Mouse (Mus musculus): ENCODE results near the gene 1700025G04Rik. TPM values are rescaled to one million over a fixed set of nuclear protein-coding genes. Genes with fewer than 3 reads are reported as not detected.
A peak's percentile ranks its signal among the peaks of the same experiment; 100 is the strongest.

1700025G04Rik gene
- polyA plus RNA-seq, 1 experiment from 2014 or later, result 29.1 TPM

GRCm38 (mm10) chr1:151943681-151944237 lies 146.2 kb downstream of the 1700025G04Rik start:
- ATAC-seq (ENCODE audit: low read depth), result peak; percentile 49; the same call in 1 of the 2 replicates
- 25% methylated on average over 8 of the region's 8 CpGs for WGBS
- Histone ChIP-seq H3K4me3 (ENCODE audit: low read depth, low read length) (no peak overlapping the region), H3K9ac (replicated peaks; ENCODE audit: low read depth, low read length) (no peak overlapping the region), H3K4me2 (ENCODE audit: low read depth, low read length) (no peak overlapping the region), H3K4me1 (ENCODE audit: control insufficient read depth, insufficient read depth, low read length) (peaks cover 30% of the 10 kb centered on the region), H3K27me3 (ENCODE audit: control insufficient read depth, insufficient read depth, low read length) (no peaks in the 10 kb centered on the region), H3K27ac (ENCODE audit: low read depth, low read length) (peak overlapping the region; percentile 75), H3K36me3 (ENCODE audit: control insufficient read depth, insufficient read depth, low read length) (no peaks in the 10 kb centered on the region), H3K9me3 (ENCODE audit: control insufficient read depth, low read length) (no peaks in the 10 kb centered on the region)

DNA sequence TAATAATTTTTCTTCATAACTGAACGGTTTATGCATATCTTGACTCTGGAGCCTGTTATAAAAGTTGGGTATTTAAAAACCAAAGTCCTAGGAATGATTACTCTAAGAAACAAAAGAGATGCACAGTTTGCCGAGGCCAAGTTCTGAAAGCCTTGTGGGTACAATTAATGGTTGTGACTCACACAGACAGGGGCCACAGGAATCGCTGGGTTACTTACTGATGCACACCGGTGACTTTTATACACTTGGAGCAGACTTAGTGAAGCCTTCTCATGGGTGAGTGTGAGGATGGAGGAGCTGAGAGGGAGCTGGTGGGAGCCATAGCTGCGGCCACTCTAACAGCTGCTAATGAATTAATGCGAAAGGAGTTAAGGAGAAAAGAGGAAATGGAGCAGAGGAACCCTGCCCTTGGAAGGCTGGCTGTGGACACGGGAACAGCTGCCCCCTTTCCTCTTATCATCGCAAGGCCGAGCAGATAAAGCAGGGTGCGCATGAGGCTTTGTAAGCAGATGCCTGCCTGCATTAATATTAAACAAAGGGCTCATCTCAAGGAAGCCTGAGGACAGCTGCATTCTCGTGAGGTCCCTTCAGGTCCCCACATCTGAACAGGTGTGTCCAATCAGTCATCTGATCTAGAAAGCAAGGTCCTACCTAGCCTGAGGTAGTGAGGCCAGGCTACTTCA lies 146.8 kb downstream of the 1700025G04Rik start:
- WGBS, result 36% methylated on average over 11 of the region's 11 CpGs
- no peak overlapping the region for H3K4me2 ChIP-seq (ENCODE audit: low read depth, low read length)
- H3K27ac ChIP-seq (ENCODE audit: low read depth, low read length), result peak overlapping the region; percentile 69; the same call in 1 of the 2 replicates
- no peak for ATAC-seq (ENCODE audit: low read depth)
- H3K9me3 ChIP-seq (ENCODE audit: control insufficient read depth, low read length), result no peaks in the 10 kb centered on the region
- H3K4me1 ChIP-seq (ENCODE audit: control insufficient read depth, insufficient read depth, low read length), result peaks cover 30% of the 10 kb centered on the region
- H3K36me3 ChIP-seq (ENCODE audit: control insufficient read depth, insufficient read depth, low read length), result no peaks in the 10 kb centered on the region
- H3K4me3 ChIP-seq (ENCODE audit: low read depth, low read length), result no peak overlapping the region
- no peak overlapping the region for H3K9ac ChIP-seq (replicated peaks; ENCODE audit: low read depth, low read length)
- no peaks in the 10 kb centered on the region for H3K27me3 ChIP-seq (ENCODE audit: control insufficient read depth, insufficient read depth, low read length)

DNA sequence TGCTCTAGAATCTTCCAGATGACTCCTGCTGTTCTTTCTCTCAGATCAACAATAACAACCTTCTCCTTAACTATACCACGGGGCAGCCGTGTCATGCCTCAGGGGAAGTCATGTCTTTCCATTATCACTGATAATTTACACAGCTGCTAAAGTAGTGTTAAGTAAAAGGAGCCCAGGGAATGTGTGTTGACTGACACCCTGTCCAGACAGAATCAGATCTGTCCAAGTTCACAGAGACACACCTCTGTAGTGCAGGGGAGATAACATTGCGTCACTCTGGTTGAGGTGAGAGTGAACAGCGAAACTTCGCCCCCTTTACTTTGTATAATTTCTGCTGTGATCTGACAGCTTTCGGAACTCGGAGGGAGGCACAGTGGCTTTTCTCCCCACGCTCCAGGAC lies 149.9 kb downstream of the 1700025G04Rik start:
- Histone ChIP-seq H3K27ac (ENCODE audit: low read depth, low read length) (no peak overlapping the region), H3K4me2 (ENCODE audit: low read depth, low read length) (no peak overlapping the region), H3K4me3 (ENCODE audit: low read depth, low read length) (no peak overlapping the region), H3K36me3 (ENCODE audit: control insufficient read depth, insufficient read depth, low read length) (no peaks in the 10 kb centered on the region), H3K9me3 (ENCODE audit: control insufficient read depth, low read length) (no peaks in the 10 kb centered on the region), H3K27me3 (ENCODE audit: control insufficient read depth, insufficient read depth, low read length) (no peaks in the 10 kb centered on the region), H3K4me1 (ENCODE audit: control insufficient read depth, insufficient read depth, low read length) (peaks cover 21% of the 10 kb centered on the region), H3K9ac (replicated peaks; ENCODE audit: low read depth, low read length) (no peak overlapping the region)
- WGBS, result 70% methylated on average over 8 of the region's 8 CpGs
- ATAC-seq (ENCODE audit: low read depth), result no peak

DNA sequence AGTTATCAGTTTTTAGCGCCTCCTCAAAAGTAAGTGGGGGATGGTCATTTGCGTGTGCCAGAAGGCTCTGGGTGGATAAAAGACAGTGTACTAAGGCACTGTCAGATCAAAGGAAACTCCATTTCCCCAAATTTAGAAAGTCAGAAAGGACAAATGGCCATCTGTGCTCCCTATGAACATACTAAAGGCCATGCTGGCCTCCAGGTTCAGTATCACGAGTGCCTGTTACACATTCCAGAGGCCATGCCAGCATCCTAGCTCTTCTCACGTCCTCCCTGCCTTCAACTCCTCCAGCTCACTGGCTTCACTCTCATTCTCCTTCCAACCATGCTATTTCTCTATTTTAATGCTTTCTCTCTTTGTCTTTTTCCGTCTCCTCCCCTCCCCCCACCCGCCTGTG lies 150.4 kb downstream of the 1700025G04Rik start:
- no peaks in the 10 kb centered on the region for H3K9me3 ChIP-seq (ENCODE audit: control insufficient read depth, low read length)
- WGBS, result 57% methylated on average over 6 of the region's 6 CpGs
- H3K4me1 ChIP-seq (ENCODE audit: control insufficient read depth, insufficient read depth, low read length), result peaks cover 16% of the 10 kb centered on the region
- no peak overlapping the region for H3K27ac ChIP-seq (ENCODE audit: low read depth, low read length)
- H3K36me3 ChIP-seq (ENCODE audit: control insufficient read depth, insufficient read depth, low read length), result no peaks in the 10 kb centered on the region
- no peak overlapping the region for H3K4me3 ChIP-seq (ENCODE audit: low read depth, low read length)
- H3K27me3 ChIP-seq (ENCODE audit: control insufficient read depth, insufficient read depth, low read length), result no peaks in the 10 kb centered on the region
- no peak overlapping the region for H3K4me2 ChIP-seq (ENCODE audit: low read depth, low read length)
- ATAC-seq (ENCODE audit: low read depth), result no peak
- H3K9ac ChIP-seq (replicated peaks; ENCODE audit: low read depth, low read length), result no peak overlapping the region

- no peak overlapping the region for H3K4me3 ChIP-seq (ENCODE audit: low read depth, low read length)
- WGBS, result 80% methylated on average over 6 of the region's 6 CpGs
- no peak overlapping the region for H3K27ac ChIP-seq (ENCODE audit: low read depth, low read length)
- H3K36me3 ChIP-seq (ENCODE audit: control insufficient read depth, insufficient read depth, low read length), result no peaks in the 10 kb centered on the region
- H3K9ac ChIP-seq (replicated peaks; ENCODE audit: low read depth, low read length), result no peak overlapping the region
- ATAC-seq (ENCODE audit: low read depth), result no peak
- H3K4me1 ChIP-seq (ENCODE audit: control insufficient read depth, insufficient read depth, low read length), result no peaks in the 10 kb centered on the region
- H3K4me2 ChIP-seq (ENCODE audit: low read depth, low read length), result no peak overlapping the region
- no peaks in the 10 kb centered on the region for H3K27me3 ChIP-seq (ENCODE audit: control insufficient read depth, insufficient read depth, low read length)
- no peaks in the 10 kb centered on the region for H3K9me3 ChIP-seq (ENCODE audit: control insufficient read depth, low read length)
Measured at GRCm38 (mm10) chr1:151933605-151934004, 156.3 kb downstream of the 1700025G04Rik start.

- Histone ChIP-seq H3K9ac (replicated peaks; ENCODE audit: low read depth, low read length) (no peak overlapping the region), H3K27me3 (ENCODE audit: control insufficient read depth, insufficient read depth, low read length) (no peaks in the 10 kb centered on the region), H3K27ac (ENCODE audit: low read depth, low read length) (peak overlapping the region; percentile 41; the same call in 1 of the 2 replicates), H3K4me3 (ENCODE audit: low read depth, low read length) (no peak overlapping the region), H3K36me3 (ENCODE audit: control insufficient read depth, insufficient read depth, low read length) (no peaks in the 10 kb centered on the region), H3K9me3 (ENCODE audit: control insufficient read depth, low read length) (no peaks in the 10 kb centered on the region), H3K4me1 (ENCODE audit: control insufficient read depth, insufficient read depth, low read length) (peaks cover 9% of the 10 kb centered on the region; the same call in 1 of the 2 replicates), H3K4me2 (ENCODE audit: low read depth, low read length) (no peak overlapping the region)
- WGBS, result 66% methylated on average over 8 of the region's 8 CpGs
- no peak for ATAC-seq (ENCODE audit: low read depth)
Measured at GRCm38 (mm10) chr1:151926826-151927225, 163.1 kb downstream of the 1700025G04Rik start.

- no peak overlapping the region for H3K9ac ChIP-seq (replicated peaks; ENCODE audit: low read depth, low read length)
- no peaks in the 10 kb centered on the region for H3K9me3 ChIP-seq (ENCODE audit: control insufficient read depth, low read length)
- H3K4me2 ChIP-seq (ENCODE audit: low read depth, low read length), result no peak overlapping the region
- 92% methylated on average over 4 of the region's 4 CpGs for WGBS
- ATAC-seq (ENCODE audit: low read depth), result no peak
- no peak overlapping the region for H3K4me3 ChIP-seq (ENCODE audit: low read depth, low read length)
- H3K4me1 ChIP-seq (ENCODE audit: control insufficient read depth, insufficient read depth, low read length), result peaks cover 9% of the 10 kb centered on the region; the same call in 1 of the 2 replicates
- no peaks in the 10 kb centered on the region for H3K36me3 ChIP-seq (ENCODE audit: control insufficient read depth, insufficient read depth, low read length)
- no peak overlapping the region; the same call in 1 of the 2 replicates for H3K27ac ChIP-seq (ENCODE audit: low read depth, low read length)
- no peaks in the 10 kb centered on the region for H3K27me3 ChIP-seq (ENCODE audit: control insufficient read depth, insufficient read depth, low read length)
Measured at GRCm38 (mm10) chr1:151926141-151926540, 163.8 kb downstream of the 1700025G04Rik start.

DNA sequence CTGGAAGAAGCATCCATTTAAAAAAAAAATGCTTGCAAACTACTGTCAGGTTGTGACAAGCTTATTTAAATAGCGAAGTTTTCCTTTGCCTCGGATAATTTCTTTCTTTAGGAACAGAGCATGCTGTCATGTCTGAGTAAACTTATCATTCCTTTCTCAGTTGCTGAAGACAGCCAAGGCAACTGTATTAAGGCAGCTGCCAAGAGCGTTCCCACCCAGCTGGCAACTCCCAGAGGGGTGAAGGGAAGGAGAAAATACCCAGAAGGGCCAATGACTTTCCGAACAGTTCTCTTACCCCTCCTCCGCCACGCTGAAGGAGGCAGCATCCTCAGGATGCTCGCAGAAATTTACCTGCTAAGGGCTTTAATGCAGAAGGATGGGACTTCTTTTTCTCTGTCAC lies 164.2 kb downstream of the 1700025G04Rik start:
- H3K27me3 ChIP-seq (ENCODE audit: control insufficient read depth, insufficient read depth, low read length), result no peaks in the 10 kb centered on the region
- 62% methylated on average over 7 of the region's 7 CpGs for WGBS
- H3K4me2 ChIP-seq (ENCODE audit: low read depth, low read length), result no peak overlapping the region
- H3K9me3 ChIP-seq (ENCODE audit: control insufficient read depth, low read length), result no peaks in the 10 kb centered on the region
- H3K27ac ChIP-seq (ENCODE audit: low read depth, low read length), result no peak overlapping the region; the same call in 1 of the 2 replicates
- 0 out of 2 replicates have a peak, but pooled peaks have one; percentile 21 for ATAC-seq (ENCODE audit: low read depth)
- no peak overlapping the region for H3K9ac ChIP-seq (replicated peaks; ENCODE audit: low read depth, low read length)
- peaks cover 9% of the 10 kb centered on the region; the same call in 1 of the 2 replicates for H3K4me1 ChIP-seq (ENCODE audit: control insufficient read depth, insufficient read depth, low read length)
- no peaks in the 10 kb centered on the region for H3K36me3 ChIP-seq (ENCODE audit: control insufficient read depth, insufficient read depth, low read length)
- H3K4me3 ChIP-seq (ENCODE audit: low read depth, low read length), result no peak overlapping the region

DNA sequence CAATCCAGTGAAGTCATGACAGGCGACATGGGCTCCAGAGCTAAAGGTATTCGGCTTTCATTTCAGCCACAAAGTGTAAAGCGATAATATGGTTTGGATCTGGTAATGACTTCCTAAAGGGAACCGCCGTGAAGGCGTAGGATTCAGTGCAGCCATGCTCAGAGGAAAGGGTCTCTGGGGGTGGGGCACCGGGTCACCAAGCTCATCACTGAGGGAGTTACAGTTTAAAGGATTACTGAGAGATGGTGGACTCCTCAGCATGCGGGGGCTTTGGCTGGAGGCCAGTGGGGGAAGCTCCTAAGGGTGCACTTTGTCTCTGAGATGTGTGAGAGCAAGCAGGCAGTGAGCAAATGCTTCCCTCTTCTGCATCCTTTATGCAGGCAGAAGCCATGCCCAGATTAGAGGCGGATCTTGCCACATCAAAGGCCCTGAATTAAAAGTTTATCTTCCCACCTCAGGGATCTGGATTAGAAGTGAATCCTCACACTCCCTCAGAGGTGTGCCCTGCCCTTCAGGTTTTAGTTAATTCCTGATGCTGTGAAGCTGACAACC lies 171.0 kb downstream of the 1700025G04Rik start:
- Histone ChIP-seq H3K27ac (ENCODE audit: low read depth, low read length) (no peak overlapping the region), H3K4me3 (ENCODE audit: low read depth, low read length) (no peak overlapping the region), H3K36me3 (ENCODE audit: control insufficient read depth, insufficient read depth, low read length) (no peaks in the 10 kb centered on the region), H3K27me3 (ENCODE audit: control insufficient read depth, insufficient read depth, low read length) (no peaks in the 10 kb centered on the region), H3K4me1 (ENCODE audit: control insufficient read depth, insufficient read depth, low read length) (no peaks in the 10 kb centered on the region), H3K4me2 (ENCODE audit: low read depth, low read length) (no peak overlapping the region), H3K9me3 (ENCODE audit: control insufficient read depth, low read length) (no peaks in the 10 kb centered on the region), H3K9ac (replicated peaks; ENCODE audit: low read depth, low read length) (no peak overlapping the region)
- ATAC-seq (ENCODE audit: low read depth), result peak; percentile 28; the same call in 1 of the 2 replicates
- 57% methylated on average over 9 of the region's 9 CpGs for WGBS

Data from neural tube, embryonic 14.5 days (tissue).